Mouse (Mus musculus): ENCODE data around the gene Gpx8. TPM values are rescaled to one million over a fixed set of nuclear protein-coding genes. Genes with fewer than 3 reads are reported as not detected.

The Gpx8 gene
- total and polyA plus RNA-seq, 2 experiments from 2014 or later = 26.8 to 100 TPM

GRCm38 (mm10) chr13:112994191-112994590 lies 52.0 kb downstream of the Gpx8 start:
- Histone ChIP-seq H3K4me2 (ENCODE audit: low read depth, low read length) (peak overlapping the region; percentile 67), H3K36me3 (replicated peaks; ENCODE audit: control insufficient read depth, insufficient read depth, low read length) (no peaks in the 10 kb centered on the region), H3K9ac (replicated peaks; ENCODE audit: low read depth, low read length) (no peak overlapping the region), H3K27ac (ENCODE audit: low read depth) (no peak overlapping the region), H3K9me3 (replicated peaks; ENCODE audit: control insufficient read depth, low read length) (no peaks in the 10 kb centered on the region), H3K4me1 (ENCODE audit: control insufficient read depth, insufficient read depth) (peaks cover 13% of the 10 kb centered on the region), H3K27me3 (ENCODE audit: control insufficient read depth, insufficient read depth, low read length) (peaks cover 93% of the 10 kb centered on the region), H3K4me3 (ENCODE audit: low read depth, low read length) (peak overlapping the region; percentile 46)
- ATAC-seq (ENCODE audit: insufficient read depth, low read depth) (peak; percentile 40; the same call in 1 of the 2 replicates), DNase-seq (ENCODE audit: low spot score) (no peak)
- 0% methylated on average over 25 of the region's 25 CpGs for WGBS
- TF ChIP-seq CTCF (IDR thresholded peaks at IDR 0.05; ENCODE audit: low read depth) (peak; percentile 68), EP300 (IDR thresholded peaks at IDR 0.05; ENCODE audit: low read depth) (no peak)

- Histone ChIP-seq H3K9ac (replicated peaks; ENCODE audit: low read depth, low read length) (no peak within 1 kb of the TSS), H3K4me3 (ENCODE audit: low read depth, low read length) (peak within 1 kb of the TSS; percentile 46), H3K4me1 (ENCODE audit: control insufficient read depth, insufficient read depth) (peaks cover 16% of the 10 kb centered on the region), H3K9me3 (replicated peaks; ENCODE audit: control insufficient read depth, low read length) (no peaks in the 10 kb centered on the region), H3K27me3 (ENCODE audit: control insufficient read depth, insufficient read depth, low read length) (peaks cover 93% of the 10 kb centered on the region), H3K4me2 (ENCODE audit: low read depth, low read length) (peak within 1 kb of the TSS; percentile 67), H3K27ac (ENCODE audit: low read depth) (no peak within 1 kb of the TSS), H3K36me3 (replicated peaks; ENCODE audit: control insufficient read depth, insufficient read depth, low read length) (no peaks in the 10 kb centered on the region)
- DNase-seq (ENCODE audit: low spot score) (no peak), ATAC-seq (ENCODE audit: insufficient read depth, low read depth) (0 out of 2 replicates have a peak, but pooled peaks have one; percentile 5)
- under 1% methylated on average over 56 of the region's 63 CpGs for WGBS
- no peak for TF ChIP-seq CTCF (IDR thresholded peaks at IDR 0.05; ENCODE audit: low read depth)
- TF ChIP-seq EP300 (IDR thresholded peaks at IDR 0.05; ENCODE audit: low read depth) = no peak
These were observed 52.6 kb downstream of the Gpx8 start, which contains the start of gene Mcidas for GRCm38 (mm10) chr13:112993531-112994152. TSS of gene Mcidas (plus strand) at chr13:112993845.

MicroRNAs encoded within 50 kb of the gene (microRNA counts, 519-probe panel; counts per million panel counts)
- microRNA mmu-miR-449a (not detected), microRNA mmu-miR-449b (not detected), microRNA mmu-miR-449c (not detected)

Small RNAs within 50 kb of the gene (microRNA-seq; reads per million reads assigned to microRNA genes)
- gene Mir449a (27.1 reads per million, percentile 40 among the genes with 10 or more reads in this experiment), gene Mir449b (not detected), gene Mir449c (not detected)

Other genes starting within 250 kb of the Gpx8 start
- 88.7 and 129 TPM in 2 replicates for gene Plpp1, start 245.6 kb downstream of the Gpx8 start, total RNA-seq (2014; rRNA removed; ENCODE audit: low replicate concordance)
- gene Plpp1, start 245.6 kb downstream of the Gpx8 start, polyA plus RNA-seq (2015; fragmentation: Nextera tagmentation; extraction: Ambion mirVana) = 89.4 and 101 TPM in 2 replicates
- gene Mtrex, start 119.0 kb downstream of the Gpx8 start, total RNA-seq (2014; rRNA removed; ENCODE audit: low replicate concordance) = 14.3 and 15.5 TPM in 2 replicates
- gene Mtrex, start 119.0 kb downstream of the Gpx8 start, polyA plus RNA-seq (2015; fragmentation: Nextera tagmentation; extraction: Ambion mirVana) = 22.3 and 23.4 TPM in 2 replicates
- gene Dhx29, start 119.0 kb downstream of the Gpx8 start, total RNA-seq (2014; rRNA removed; ENCODE audit: low replicate concordance) = 6.4 and 15.0 TPM in 2 replicates
- gene Dhx29, start 119.0 kb downstream of the Gpx8 start, polyA plus RNA-seq (2015; fragmentation: Nextera tagmentation; extraction: Ambion mirVana) = 12.1 and 13.2 TPM in 2 replicates
- gene Ccno, start 58.6 kb downstream of the Gpx8 start, total RNA-seq (2014; rRNA removed; ENCODE audit: low replicate concordance) = 0.23 TPM in 1 of 2 replicates, not detected in the other
- 0.14 and 0.29 TPM in 2 replicates for gene Ccno, start 58.6 kb downstream of the Gpx8 start, polyA plus RNA-seq (2015; fragmentation: Nextera tagmentation; extraction: Ambion mirVana)
- not detected in 2 replicates for gene Mcidas, start 52.6 kb downstream of the Gpx8 start, total RNA-seq (2014; rRNA removed; ENCODE audit: low replicate concordance)
- gene Mcidas, start 52.6 kb downstream of the Gpx8 start, polyA plus RNA-seq (2015; fragmentation: Nextera tagmentation; extraction: Ambion mirVana) = 0.08 TPM in 1 of 2 replicates, not detected in the other
- not detected in 2 replicates for gene Cdc20b, start 11.3 kb downstream of the Gpx8 start, total RNA-seq (2014; rRNA removed; ENCODE audit: low replicate concordance)
- not detected in 2 replicates for gene Cdc20b, start 11.3 kb downstream of the Gpx8 start, polyA plus RNA-seq (2015; fragmentation: Nextera tagmentation; extraction: Ambion mirVana)
- gene Gzma, start 54.6 kb upstream of the Gpx8 start, total RNA-seq (2014; rRNA removed; ENCODE audit: low replicate concordance) = 12.4 TPM in 1 of 2 replicates, not detected in the other
- 0.31 and 0.36 TPM in 2 replicates for gene Gzma, start 54.6 kb upstream of the Gpx8 start, polyA plus RNA-seq (2015; fragmentation: Nextera tagmentation; extraction: Ambion mirVana)
- gene Esm1, start 163.2 kb upstream of the Gpx8 start, total RNA-seq (2014; rRNA removed; ENCODE audit: low replicate concordance) = 1.7 TPM in 1 of 2 replicates, not detected in the other
- gene Esm1, start 163.2 kb upstream of the Gpx8 start, polyA plus RNA-seq (2015; fragmentation: Nextera tagmentation; extraction: Ambion mirVana) = 0.61 and 0.78 TPM in 2 replicates
- not detected in 2 replicates for gene Gzmk, start 179.5 kb upstream of the Gpx8 start, total RNA-seq (2014; rRNA removed; ENCODE audit: low replicate concordance)
- gene Gzmk, start 179.5 kb upstream of the Gpx8 start, polyA plus RNA-seq (2015; fragmentation: Nextera tagmentation; extraction: Ambion mirVana) = not detected in 2 replicates
- gene BC067074, start 246.7 kb upstream of the Gpx8 start, total RNA-seq (2014; rRNA removed; ENCODE audit: low replicate concordance) = 1.8 and 4.7 TPM in 2 replicates
- gene BC067074, start 246.7 kb upstream of the Gpx8 start, polyA plus RNA-seq (2015; fragmentation: Nextera tagmentation; extraction: Ambion mirVana) = 1.1 and 1.3 TPM in 2 replicates

Measured in heart, postnatal 0 days (tissue).